Mouse (Mus musculus) thymus, postnatal 0 days (tissue): ENCODE measurements around the gene Nr2e3. TPM values are rescaled to one million over a fixed set of nuclear protein-coding genes. Genes with fewer than 3 reads are reported as not detected.
"Not testable (repeated sequence)": the region's sequence is repeated elsewhere in the genome, so short reads cannot be mapped to it uniquely, and the experiment has no call there.

Source experiments
- DNase-seq: peaks from one replicate; pipeline ENCODE4 v3.0.0-alpha.2; 2015; ENCODE audit warnings: low spot score
- polyA plus RNA-seq: library from polyadenylated mRNA; unstranded; fragments of >200 nt; fragmentation: Nextera tagmentation; extraction: Ambion mirVana; gene quantifications from 2 replicates; pipeline ENCODE4 v1.2.1, GENCODE M21; 2015

Gene Nr2e3
- 0.09 and 0.13 TPM in 2 replicates for polyA plus RNA-seq

DNA sequence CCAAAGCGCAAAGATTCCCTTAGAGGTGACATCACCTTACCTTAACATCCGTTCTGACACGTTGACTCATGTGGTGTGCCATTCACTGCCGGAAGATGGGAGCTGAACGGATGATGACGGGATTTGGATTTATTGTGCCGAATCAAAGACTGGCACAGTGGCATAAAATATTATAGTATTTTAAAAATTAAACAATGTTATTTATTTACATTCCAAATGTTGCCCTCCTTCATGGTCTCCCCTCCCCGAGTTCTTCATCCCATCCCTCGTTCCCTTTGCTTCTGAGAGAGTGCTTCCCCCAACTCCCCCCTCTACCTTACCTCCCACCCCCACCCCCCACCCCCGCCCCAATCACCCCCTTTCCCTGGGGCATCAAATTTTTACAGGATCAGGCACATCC lies at the start of gene Nr2e3:
TSS of gene Nr2e3 (minus strand) at position 101 of the 400 bp plus-strand sequence.
- DNase-seq, result no peak

GRCm38 (mm10) chr9:60008936-60009335 lies 48.5 kb upstream of the Nr2e3 start:
- DNase-seq, result no peak

DNA sequence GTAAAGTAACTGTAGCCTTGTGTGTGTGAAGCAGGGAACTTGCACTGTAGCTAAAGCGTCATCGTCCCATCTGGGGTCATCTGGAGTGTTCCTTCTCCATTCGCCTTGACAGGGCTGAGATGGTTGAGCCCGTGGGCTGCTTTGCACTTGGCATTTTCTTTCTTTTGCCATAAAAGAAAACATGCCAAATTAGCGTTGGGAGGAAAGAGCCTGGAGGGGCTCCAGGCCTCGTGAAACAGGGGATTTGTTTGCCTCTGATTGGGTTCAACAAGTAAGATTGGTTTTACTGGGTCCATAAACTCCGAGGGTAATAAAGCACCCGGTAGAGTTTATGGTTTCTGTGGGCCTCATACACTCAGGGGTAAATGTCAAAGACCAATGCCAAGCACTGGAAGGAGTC lies 41.9 kb upstream of the Nr2e3 start:
- DNase-seq, result no peak

GRCm38 (mm10) chr9:60001444-60001843 lies 41.0 kb upstream of the Nr2e3 start:
- DNase-seq, result no peak

DNA sequence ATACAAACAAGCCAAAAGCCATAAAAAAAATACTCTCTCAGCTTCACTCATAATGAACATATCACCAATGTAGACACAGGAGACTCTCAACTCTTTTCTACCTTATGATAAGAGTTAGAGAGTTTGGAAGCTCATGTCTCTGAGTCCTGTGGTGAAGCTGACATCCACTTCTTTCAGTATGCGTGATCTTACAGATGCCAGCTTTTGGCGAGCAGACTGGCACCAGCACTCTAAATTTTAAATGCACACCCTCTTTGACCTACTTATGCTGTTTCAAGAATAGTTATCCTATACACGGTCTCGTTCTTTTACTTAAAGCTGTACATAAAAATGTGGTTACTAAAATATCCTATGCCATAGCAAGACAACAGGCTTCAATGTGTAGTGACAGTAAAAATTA lies 37.3 kb upstream of the Nr2e3 start:
- no peak for DNase-seq

DNA sequence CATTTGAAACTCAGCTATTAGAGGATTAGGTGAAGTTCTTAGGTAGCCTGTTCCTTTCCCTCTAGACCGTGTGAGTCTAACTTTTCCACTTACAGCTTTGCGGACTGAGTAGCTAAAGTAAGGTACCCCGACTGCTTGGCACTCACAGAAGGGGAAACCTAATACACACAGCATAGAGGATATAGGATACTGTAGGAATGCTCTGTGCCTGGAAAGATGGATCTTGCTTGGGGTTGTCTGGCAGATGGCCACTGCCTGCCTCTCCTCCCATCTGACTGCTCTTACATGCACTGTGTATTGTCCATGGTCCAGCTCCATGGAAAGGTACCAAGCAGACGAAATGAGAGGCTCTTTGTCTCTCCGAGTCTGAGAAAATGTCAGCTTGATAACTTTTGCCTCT lies 30.9 kb upstream of the Nr2e3 start:
- DNase-seq, result no peak

DNA sequence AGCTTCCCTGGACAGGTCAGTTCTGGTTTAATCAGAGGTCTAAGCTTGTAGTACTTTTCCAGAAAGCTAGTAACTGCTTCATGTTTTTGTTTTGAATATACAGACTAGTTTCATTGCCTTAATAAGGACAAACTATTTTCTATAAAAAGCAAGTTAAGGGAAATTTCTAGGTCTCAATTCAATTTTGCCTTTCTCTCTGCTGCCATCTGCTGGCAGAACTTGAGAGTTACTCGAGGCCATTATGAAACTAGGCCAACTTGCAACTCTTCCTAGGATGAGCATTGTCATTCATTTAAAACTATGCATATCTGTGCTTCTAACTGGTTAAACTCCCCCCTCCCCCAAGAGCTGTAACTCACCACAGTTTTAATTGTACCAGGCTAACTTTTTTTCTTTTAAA lies 29.4 kb upstream of the Nr2e3 start:
- peak; percentile 61 for DNase-seq

GRCm38 (mm10) chr9:59985900-59986572 lies 25.6 kb upstream of the Nr2e3 start:
- DNase-seq, result no peak

DNA sequence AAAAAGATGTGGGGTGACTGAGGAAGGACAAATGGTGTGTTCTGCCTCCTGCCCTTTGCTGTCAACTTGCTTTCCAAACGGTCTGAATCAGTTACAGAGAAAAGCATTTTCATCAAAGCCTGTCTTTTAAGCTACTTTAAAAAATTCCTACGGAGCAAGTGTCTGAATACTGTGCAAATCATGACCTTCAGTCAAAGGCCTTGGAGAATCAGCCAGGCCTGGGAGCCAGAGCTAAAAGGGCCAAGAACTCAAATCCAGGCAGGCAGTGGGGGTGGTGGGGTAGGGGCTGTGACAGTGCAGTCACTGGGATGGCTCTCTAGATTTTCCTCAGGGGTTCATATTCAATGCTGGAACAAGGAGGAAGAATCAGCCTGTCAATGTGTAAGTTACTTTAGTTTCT lies 20.7 kb upstream of the Nr2e3 start:
- DNase-seq, result no peak

DNA sequence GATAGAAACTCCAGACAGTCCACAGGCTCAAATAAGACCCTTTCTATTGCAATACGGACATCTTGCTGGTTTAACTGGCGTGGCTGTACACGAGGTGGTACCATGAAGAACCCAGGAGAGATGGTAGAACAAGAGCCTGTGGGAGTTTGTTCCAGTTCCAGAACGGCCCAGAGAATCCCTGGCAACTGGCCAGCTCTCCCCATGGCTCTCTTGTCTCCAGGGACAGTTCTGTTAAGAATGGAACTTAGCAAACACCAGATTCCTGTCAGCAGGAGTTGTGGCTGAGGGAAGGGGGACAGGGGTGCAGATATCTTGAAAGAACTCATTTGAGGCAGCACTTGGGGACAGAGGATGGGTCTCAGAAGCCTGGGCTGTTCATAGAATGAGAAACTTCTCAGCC lies 10.8 kb upstream of the Nr2e3 start:
- DNase-seq, result no peak

DNA sequence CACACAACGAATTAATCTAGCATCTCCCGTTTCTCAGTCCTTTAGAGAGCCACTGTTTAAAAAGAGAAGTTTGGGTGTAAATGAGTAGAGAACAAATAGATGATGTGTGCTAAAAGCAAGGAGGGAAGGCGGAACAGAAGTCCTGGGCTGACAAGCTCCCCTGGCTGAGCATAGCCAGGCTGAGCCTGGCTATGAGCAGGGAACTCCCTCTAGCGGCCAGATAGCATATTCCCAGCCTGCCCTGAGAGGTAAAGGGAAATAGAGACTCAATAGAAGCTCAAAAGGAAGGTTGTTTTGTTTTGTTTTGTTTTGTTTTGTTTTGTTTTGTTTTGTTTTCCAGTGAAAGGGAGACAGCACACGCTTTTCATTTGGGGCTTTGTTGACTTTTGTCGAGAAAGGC lies 8.9 kb upstream of the Nr2e3 start:
- peak; percentile 69 for DNase-seq

- DNase-seq, result no peak
Measured at GRCm38 (mm10) chr9:59965046-59965445, 4.6 kb upstream of the Nr2e3 start.

- DNase-seq, result no peak
Measured at GRCm38 (mm10) chr9:59964367-59964766, 3.9 kb upstream of the Nr2e3 start.

DNA sequence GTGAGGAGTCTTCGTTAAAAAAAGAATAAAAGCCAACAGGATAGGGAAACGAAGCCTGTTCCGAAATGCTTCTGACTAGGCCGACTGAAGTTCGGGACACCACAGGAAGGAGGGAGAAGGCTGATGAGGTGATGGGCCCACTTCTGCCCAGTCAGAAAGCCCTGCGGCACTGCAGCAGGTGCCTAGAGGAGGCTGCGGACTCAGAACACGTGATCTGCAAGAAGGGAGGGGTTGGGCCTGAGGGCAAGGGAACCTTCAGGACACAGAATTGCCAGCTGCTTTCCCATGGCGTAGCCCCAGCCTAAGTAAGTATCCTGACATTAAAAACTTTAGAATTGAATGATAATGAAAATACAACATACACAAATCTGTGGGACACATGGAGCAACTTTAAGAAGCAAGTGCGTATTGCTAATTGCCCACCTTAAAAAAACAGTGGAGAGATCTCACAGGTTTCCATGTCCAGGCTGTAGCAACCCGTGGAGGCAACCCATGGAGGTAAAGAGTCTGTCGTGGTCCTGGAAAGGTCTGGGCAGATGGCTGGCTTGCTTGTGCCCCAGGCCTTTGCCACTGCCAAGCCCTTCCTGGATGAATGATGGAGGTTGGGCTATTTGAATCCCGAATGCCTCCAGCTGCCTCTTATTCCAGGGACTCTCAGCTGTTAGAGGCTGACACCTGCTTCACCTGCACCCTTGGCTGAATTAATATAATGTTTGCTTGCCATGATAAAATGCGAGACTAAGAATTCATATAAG lies 919 bp upstream of the Nr2e3 start:
- no peak for DNase-seq

- DNase-seq, result peak; percentile 93
Measured at GRCm38 (mm10) chr9:59959276-59959675, 1.2 kb downstream of the Nr2e3 start.

DNA sequence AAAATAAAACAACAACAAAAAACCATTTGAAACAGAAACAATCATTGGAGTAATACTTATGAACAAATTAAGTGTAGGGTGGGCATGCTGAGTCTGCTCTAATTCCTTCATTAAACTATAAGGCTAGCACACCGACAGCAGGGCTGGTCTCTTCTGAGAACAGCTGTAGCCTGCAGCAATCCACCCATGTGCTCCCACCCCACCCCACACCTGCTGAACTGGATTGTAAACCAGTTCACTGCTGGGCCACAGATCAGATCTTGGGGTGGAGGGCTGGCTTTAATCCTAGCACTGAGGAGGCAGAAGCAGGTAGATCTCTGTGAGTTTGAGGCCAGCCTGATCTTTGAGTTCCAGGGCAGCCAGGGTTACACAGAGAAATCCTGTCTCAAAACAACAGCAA lies 2.3 kb downstream of the Nr2e3 start:
- not testable (repeated sequence) for DNase-seq

DNA sequence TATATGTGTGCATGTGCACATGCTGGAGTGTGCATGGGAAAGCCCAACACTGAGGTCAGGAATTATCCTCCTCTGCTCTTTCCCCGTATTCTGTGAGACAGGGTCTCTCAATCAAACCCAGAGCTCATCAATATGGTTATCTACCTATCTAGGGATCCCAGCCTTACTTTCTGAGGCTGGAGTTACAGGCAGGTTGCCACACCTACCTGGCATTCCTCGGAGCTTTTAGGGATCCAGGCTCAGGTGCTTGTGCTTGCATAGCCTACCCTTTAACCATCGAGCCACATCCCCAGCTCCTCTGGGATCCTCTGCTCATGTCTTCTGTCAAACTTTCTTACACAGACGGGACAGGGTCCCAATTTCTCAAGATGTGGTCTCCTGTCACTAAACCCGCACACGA lies 4.0 kb downstream of the Nr2e3 start:
- no peak for DNase-seq

GRCm38 (mm10) chr9:59955692-59956091 lies 4.8 kb downstream of the Nr2e3 start:
- DNase-seq, result no peak

DNA sequence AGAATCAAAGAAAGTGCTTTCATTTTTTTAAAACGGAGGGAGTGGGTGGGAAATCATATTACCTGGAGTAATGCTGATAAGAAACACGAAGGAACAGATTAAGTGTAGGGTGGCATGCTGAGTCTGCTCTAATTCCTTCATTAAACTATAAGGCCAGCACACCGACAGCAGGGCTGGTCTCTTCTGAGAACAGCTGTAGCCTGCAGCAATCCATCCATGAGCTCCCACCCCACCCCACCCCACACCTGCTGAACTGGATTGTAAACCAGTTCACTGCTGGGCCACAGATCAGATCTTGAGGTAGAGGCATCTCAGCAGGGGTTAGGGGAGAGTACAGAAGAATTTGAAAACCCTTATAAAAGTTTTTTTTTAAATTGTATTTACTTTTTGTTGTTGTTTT lies 5.3 kb downstream of the Nr2e3 start:
- DNase-seq, result no peak

- DNase-seq, result no peak
Measured at GRCm38 (mm10) chr9:59953556-59953955, 6.9 kb downstream of the Nr2e3 start.

DNA sequence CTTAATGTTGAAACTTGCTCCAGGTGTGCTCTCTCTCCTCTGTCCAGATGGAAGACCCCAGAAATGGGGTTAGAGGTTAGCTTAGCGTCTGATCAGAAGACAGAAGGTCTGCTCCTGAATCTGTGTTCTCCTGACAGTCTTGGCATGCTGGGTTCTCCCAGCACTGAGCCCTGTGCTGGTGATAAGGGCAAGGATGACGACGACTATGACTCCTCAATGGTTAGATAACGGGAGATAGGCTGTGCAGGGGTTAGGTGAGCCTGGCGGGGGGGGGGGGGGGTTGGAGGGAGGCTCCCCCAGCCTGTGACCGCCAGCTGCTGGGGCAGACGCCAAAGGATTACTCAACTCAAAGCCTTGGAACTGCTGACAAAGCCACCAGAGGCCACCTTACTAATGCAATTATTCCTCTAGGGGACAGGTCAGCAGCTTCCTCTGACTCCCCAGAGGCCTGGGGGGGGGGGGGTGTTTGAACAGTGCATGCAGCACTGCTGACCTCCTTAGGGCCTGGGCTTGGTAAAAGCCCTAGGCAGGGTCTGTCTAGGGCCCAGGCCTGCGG lies 7.9 kb downstream of the Nr2e3 start:
- no peak for DNase-seq

GRCm38 (mm10) chr9:59951943-59952342 lies 8.5 kb downstream of the Nr2e3 start:
- no peak for DNase-seq
